Mouse (Mus musculus) hindbrain, postnatal 0 days (tissue): ENCODE measurements at regions not wholly inside any gene's neighbourhood (a gene's known extent, or its start where the extent isn't known, plus 50 kb on each side); places are given as distances from the start of the nearest gene placed in this dataset.

Experiments used
- ATAC-seq: fragments of 200-750 bp; cut with Nextera tagmentation; 2 replicates; pipeline ENCODE4 v1.8.0; 2017; ENCODE audit warnings: mild to moderate bottlenecking, moderate TSS enrichment, moderate library complexity
- DNase-seq: peaks from one replicate; pipeline ENCODE4 v3.0.0-alpha.2; 2015; ENCODE audit warnings: low spot score
- H3K27ac ChIP-seq: fragments of 300-500 bp; sonication (generic); 2 replicates; pipeline ENCODE4 v1.5.1; 2014; ENCODE audit warnings: mild to moderate bottlenecking
- H3K27me3 ChIP-seq: fragments of 300-500 bp; sonication (generic); 2 replicates; pipeline ENCODE4 v1.6.1; 2014; ENCODE audit warnings: low read length, mixed read lengths; ENCODE audit not compliant: insufficient read depth
- H3K36me3 ChIP-seq: fragments of 300-500 bp; sonication (generic); 2 replicates; pipeline ENCODE4 v1.6.1; 2014; ENCODE audit warnings: low read length, mixed read lengths; ENCODE audit not compliant: insufficient read depth
- H3K4me1 ChIP-seq: fragments of 300-500 bp; sonication (generic); 2 replicates; pipeline ENCODE4 v1.6.1; 2014; ENCODE audit warnings: antibody characterized with exemption, low read length, mixed read lengths; ENCODE audit not compliant: insufficient read depth
- H3K4me2 ChIP-seq: fragments of 300-500 bp; sonication (generic); 2 replicates; pipeline ENCODE4 v1.6.1; 2014; ENCODE audit warnings: low read depth, mild to moderate bottlenecking, low read length, moderate library complexity, mixed read lengths
- H3K4me3 ChIP-seq: fragments of 300-500 bp; sonication (generic); 2 replicates; pipeline ENCODE4 v1.5.1; 2014; ENCODE audit warnings: low read length
- H3K9ac ChIP-seq: fragments of 300-500 bp; sonication (generic); replicated peaks from 2 replicates; pipeline ENCODE4 v1.6.1; 2014; ENCODE audit warnings: mild to moderate bottlenecking, low read length, moderate library complexity, mixed read lengths
- H3K9me3 ChIP-seq: fragments of 300-500 bp; sonication (generic); 2 replicates; pipeline ENCODE4 v1.6.1; 2016; ENCODE audit warnings: low read length, mixed read lengths
- CTCF ChIP-seq: IDR thresholded peaks from 2 replicates; pipeline ENCODE4 v1.5.1; 2016; ENCODE audit warnings: antibody characterized with exemption, control low read depth, low read depth
- WGBS: fragments of 180-500 bp; shearing (Covaris S2); extraction: QIAGEN DNeasy Blood & Tissue Kit; methylation state at CpG from one replicate; pipeline ENCODE4 v1.1.7; 2014; 5-methylcytosine and 5-hydroxymethylcytosine counted together

DNA sequence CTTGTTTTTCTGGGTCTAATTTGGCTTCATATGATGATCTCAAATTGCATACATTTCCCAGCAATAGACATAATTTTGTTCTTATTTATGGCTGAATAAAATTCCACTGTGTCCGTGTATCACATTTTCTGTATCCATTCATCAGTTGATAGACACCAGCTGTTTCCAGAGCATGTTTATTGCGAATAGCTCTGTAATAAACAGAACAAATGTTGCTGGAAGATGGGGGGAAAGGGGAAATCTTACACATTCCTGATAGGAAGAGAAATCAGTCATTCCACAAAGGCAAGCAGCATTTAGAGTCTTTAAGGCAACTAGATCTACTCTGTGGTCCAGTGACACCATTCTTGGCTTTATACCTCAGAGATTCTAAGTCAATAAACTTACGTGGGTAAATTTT is 311.3 kb upstream of the Dph6 start:
- TF ChIP-seq CTCF: no peak
- no peak for ATAC-seq
- WGBS: 78% methylated on average over 3 of the region's 3 CpGs

DNA sequence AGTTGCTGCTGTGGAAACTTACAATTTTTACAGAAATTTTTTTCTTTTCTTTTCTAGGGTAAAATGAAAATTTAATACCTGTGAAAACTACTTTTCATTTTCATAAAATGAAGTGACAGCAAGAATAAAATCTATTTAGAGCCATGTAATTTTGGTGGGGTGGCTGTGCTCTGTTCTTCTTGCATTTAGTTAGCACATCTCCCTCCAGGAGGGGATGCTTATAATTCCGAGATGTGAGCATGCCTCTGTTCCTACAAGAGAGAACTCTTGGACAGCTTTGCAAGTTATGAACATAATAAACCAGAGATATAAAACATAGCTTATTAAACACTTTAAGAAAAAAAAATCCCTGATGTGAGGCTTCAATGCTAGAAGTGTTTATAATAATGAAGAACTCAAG is 313.9 kb upstream of the Dph6 start:
- Histone ChIP-seq H3K27me3 (no peaks in the 10 kb centered on the region), H3K36me3 (no peaks in the 10 kb centered on the region), H3K27ac (no peak overlapping the region), H3K9ac (no peak overlapping the region), H3K4me2 (no peak overlapping the region), H3K4me1 (no peaks in the 10 kb centered on the region), H3K9me3 (no peaks in the 10 kb centered on the region), H3K4me3 (no peak overlapping the region)
- ATAC-seq (no peak), DNase-seq (no peak)
- no peak for TF ChIP-seq CTCF
- WGBS: 24% methylated on average over 1 of the region's 1 CpGs

More for the DNA sequence above, 311.3 kb upstream of the Dph6 start:
- no peak for DNase-seq
- Histone ChIP-seq H3K27me3 (no peaks in the 10 kb centered on the region), H3K4me3 (no peak overlapping the region), H3K9ac (no peak overlapping the region), H3K27ac (no peak overlapping the region), H3K4me2 (no peak overlapping the region), H3K4me1 (no peaks in the 10 kb centered on the region), H3K36me3 (no peaks in the 10 kb centered on the region), H3K9me3 (no peaks in the 10 kb centered on the region)

DNA sequence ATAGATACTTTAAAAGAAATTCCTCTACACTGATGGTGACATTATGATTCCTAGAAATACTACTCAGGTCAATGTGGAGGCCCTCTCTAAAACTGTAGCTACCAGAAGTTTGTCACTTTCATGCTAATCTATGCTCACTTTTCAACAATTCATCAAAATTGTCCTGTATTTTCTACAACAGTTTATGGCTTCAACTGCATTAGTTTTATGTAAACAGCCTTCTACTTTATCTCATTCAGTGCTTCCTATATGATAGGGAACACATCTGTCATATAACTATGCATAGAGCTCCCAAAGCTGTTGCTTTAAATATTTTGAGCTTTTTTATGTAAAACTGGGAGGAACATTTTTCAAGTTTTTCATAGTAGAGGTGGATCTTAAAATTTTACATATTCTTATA is 338.7 kb upstream of the Dph6 start:
- no peak overlapping the region for H3K9ac ChIP-seq
- no peaks in the 10 kb centered on the region for H3K27me3 ChIP-seq
- ATAC-seq (no peak), DNase-seq (no peak)
- no peak overlapping the region for H3K4me3 ChIP-seq
- no peak overlapping the region for H3K27ac ChIP-seq
- H3K9me3 ChIP-seq: no peaks in the 10 kb centered on the region
- H3K4me2 ChIP-seq: no peak overlapping the region
- no peak for TF ChIP-seq CTCF
- H3K36me3 ChIP-seq: no peaks in the 10 kb centered on the region
- no peaks in the 10 kb centered on the region for H3K4me1 ChIP-seq

DNA sequence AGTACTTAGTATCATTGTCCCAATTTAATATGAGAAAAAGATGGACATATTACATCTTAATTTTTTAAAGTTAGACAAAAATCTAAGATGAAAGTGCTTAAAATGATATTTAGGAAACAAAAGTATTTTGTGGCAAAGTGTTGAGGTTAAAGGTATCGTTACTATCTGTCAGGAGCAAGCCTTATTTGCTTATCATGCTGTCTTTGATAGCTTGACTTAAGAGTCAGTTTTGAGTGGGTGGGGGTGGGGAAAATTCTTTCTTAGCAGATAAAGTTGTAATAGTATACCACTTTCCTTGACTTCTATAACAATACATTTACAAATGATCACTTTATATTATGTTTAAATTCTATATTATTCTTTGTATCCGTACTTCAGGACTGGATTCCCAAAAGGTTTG is 339.1 kb upstream of the Dph6 start:
- Histone ChIP-seq H3K4me1 (no peaks in the 10 kb centered on the region), H3K4me3 (no peak overlapping the region), H3K9ac (no peak overlapping the region), H3K9me3 (no peaks in the 10 kb centered on the region), H3K27ac (no peak overlapping the region), H3K27me3 (no peaks in the 10 kb centered on the region), H3K4me2 (no peak overlapping the region), H3K36me3 (no peaks in the 10 kb centered on the region)
- ATAC-seq (no peak), DNase-seq (no peak)
- no peak for TF ChIP-seq CTCF
- 92% methylated on average over 2 of the region's 2 CpGs for WGBS

DNA sequence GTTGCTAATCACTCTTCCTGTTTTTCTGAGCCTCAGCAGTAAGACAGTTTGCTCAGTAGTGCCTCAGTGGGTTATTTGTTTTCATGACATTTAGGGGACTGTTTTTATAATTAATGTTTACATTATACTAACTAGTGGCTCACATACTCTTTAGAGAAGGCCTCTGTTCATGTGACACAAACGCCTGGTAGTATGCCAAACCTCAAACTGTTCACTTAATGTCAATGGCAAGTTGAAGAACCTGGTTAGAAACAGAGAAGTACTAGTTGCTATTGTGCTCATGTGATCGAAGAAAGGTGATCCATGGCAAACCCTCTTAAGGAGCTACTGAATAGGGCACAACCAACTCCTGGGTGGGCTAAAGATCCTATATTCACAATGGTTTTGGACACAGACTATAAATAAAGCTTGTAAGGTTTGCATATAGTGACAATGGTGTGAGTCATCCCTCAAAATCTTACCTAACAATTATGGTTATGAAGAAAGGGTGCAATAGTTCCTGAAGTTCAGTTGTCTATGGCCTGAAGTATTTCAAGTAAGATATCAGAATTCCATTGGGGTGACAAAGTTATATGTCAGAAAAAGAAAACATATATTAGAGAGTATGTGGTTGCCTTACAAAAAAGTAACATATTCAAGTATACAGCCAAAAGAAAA is 340.1 kb upstream of the Dph6 start:
- Histone ChIP-seq H3K4me2 (no peak overlapping the region), H3K4me3 (no peak overlapping the region), H3K27me3 (no peaks in the 10 kb centered on the region), H3K4me1 (no peaks in the 10 kb centered on the region), H3K36me3 (no peaks in the 10 kb centered on the region), H3K9ac (no peak overlapping the region), H3K27ac (no peak overlapping the region), H3K9me3 (no peaks in the 10 kb centered on the region)
- DNase-seq: no peak
- TF ChIP-seq CTCF: no peak
- 76% methylated on average over 2 of the region's 2 CpGs for WGBS
- ATAC-seq: no peak

DNA sequence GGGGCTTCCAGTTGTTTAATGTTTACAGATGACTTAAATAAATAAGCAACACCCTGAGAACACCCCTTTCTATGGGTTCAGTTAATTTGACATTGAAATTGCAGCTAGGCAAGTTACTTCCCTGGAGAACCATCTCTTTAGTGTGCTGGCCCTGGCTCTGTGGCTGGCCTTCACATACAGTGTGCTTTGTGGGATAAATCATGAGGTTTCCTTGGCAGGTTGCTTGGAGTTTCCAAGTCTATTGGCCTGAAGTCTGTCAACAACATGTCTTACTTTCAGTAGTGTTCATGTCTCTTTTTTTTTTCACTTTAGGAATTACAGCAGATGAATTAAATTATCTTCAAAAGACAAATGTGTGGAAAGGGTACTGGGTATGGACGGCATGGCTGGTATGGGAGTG is 359.2 kb upstream of the Dph6 start:
- no peak for ATAC-seq

DNA sequence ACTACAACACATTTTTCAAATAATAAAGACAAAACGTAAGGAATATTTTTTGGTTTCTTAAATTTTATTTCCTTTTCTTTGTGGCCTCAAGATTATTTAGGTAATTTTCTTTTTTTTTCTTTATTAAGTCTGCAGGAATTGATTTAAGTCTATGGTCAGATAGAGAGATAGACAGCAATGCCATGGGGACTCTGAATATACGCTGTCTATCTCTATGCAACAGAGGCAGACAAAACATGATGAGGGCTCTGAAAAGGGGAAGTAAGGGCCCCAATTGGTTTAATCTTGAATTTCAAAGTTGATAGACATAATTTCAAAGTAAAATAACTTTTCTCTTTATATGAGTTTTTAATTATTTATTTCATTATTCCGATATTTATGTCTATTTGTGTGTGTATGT is 372.0 kb upstream of the Dph6 start:
- Histone ChIP-seq H3K4me2 (no peak overlapping the region), H3K27me3 (no peaks in the 10 kb centered on the region), H3K9ac (no peak overlapping the region), H3K36me3 (no peaks in the 10 kb centered on the region), H3K4me3 (no peak overlapping the region), H3K9me3 (no peaks in the 10 kb centered on the region), H3K27ac (no peak overlapping the region), H3K4me1 (no peaks in the 10 kb centered on the region)
- TF ChIP-seq CTCF: no peak
- DNase-seq (no peak), ATAC-seq (no peak)
- WGBS: 97% methylated on average over 3 of the region's 3 CpGs

More for the DNA sequence above, 359.2 kb upstream of the Dph6 start:
- no peak overlapping the region for H3K27ac ChIP-seq
- H3K36me3 ChIP-seq: no peaks in the 10 kb centered on the region
- no peaks in the 10 kb centered on the region for H3K4me1 ChIP-seq
- TF ChIP-seq CTCF: no peak
- no peak for DNase-seq
- no peaks in the 10 kb centered on the region for H3K9me3 ChIP-seq
- no peak overlapping the region for H3K9ac ChIP-seq
- no peak overlapping the region for H3K4me2 ChIP-seq
- H3K27me3 ChIP-seq: no peaks in the 10 kb centered on the region
- WGBS: 85% methylated on average over 1 of the region's 1 CpGs
- no peak overlapping the region for H3K4me3 ChIP-seq
